Mouse (Mus musculus) intestine, embryonic 16.5 days (tissue): Measurements from ENCODE around the gene Stk11. TPM values are rescaled to one million over a fixed set of nuclear protein-coding genes. Genes with fewer than 3 reads are reported as not detected.

Source experiments
- ATAC-seq: fragments of 200-750 bp; cut with Nextera tagmentation; 2 replicates; pipeline ENCODE4 v1.8.0; 2017; ENCODE audit warnings: moderate TSS enrichment, moderate library complexity
- H3K27ac ChIP-seq: fragments of 300-500 bp; sonication (generic); 2 replicates; pipeline ENCODE4 v1.5.1; 2014; ENCODE audit warnings: mild to moderate bottlenecking, low read length
- H3K27me3 ChIP-seq: fragments of 300-500 bp; sonication (generic); replicated peaks from 2 replicates; pipeline ENCODE4 v1.6.1; 2014; ENCODE audit warnings: low read length, control low read depth, mixed read lengths; ENCODE audit not compliant: control insufficient read depth, insufficient read depth
- H3K36me3 ChIP-seq: fragments of 300-500 bp; sonication (generic); 2 replicates; pipeline ENCODE4 v1.6.1; 2014; ENCODE audit warnings: low read length, control low read depth; ENCODE audit not compliant: control insufficient read depth, insufficient read depth
- H3K4me1 ChIP-seq: fragments of 300-500 bp; sonication (generic); 2 replicates; pipeline ENCODE4 v1.6.1; 2014; ENCODE audit warnings: low read length, control low read depth, mixed read lengths; ENCODE audit not compliant: control insufficient read depth, insufficient read depth
- H3K4me2 ChIP-seq: fragments of 300-500 bp; sonication (generic); 2 replicates; pipeline ENCODE4 v1.6.1; 2014; ENCODE audit warnings: low read depth, low read length, control low read depth
- H3K4me3 ChIP-seq: fragments of 300-500 bp; sonication (generic); 2 replicates; pipeline ENCODE4 v1.5.1; 2014; ENCODE audit warnings: mild to moderate bottlenecking, low read length
- H3K9ac ChIP-seq: fragments of 300-500 bp; sonication (generic); 2 replicates; pipeline ENCODE4 v1.6.1; 2014; ENCODE audit warnings: low read depth, low read length
- H3K9me3 ChIP-seq: fragments of 300-500 bp; sonication (generic); 2 replicates; pipeline ENCODE4 v1.6.1; 2016; ENCODE audit warnings: low read length, control low read depth; ENCODE audit not compliant: control insufficient read depth
- WGBS: fragments of 180-500 bp; shearing (Covaris S2); extraction: QIAGEN DNeasy Blood & Tissue Kit; methylation state at CpG from one replicate; pipeline ENCODE4 v1.1.7; 2014; 5-methylcytosine and 5-hydroxymethylcytosine counted together
- polyA plus RNA-seq: library from polyadenylated mRNA; unstranded; fragments of >200 nt; fragmentation: Nextera tagmentation; extraction: Ambion mirVana; gene quantifications from 2 replicates; pipeline ENCODE4 v1.2.1, GENCODE M21; 2015

Gene Stk11
- polyA plus RNA-seq, 1 experiment from 2014 or later = 15.7 TPM

- peak overlapping the region; percentile 100 for H3K27ac ChIP-seq
- WGBS = under 1% methylated on average over 88 of the region's 88 CpGs
These were observed 34.0 kb downstream of the Stk11 start for GRCm38 (mm10) chr10:80149291-80150225.

GRCm38 (mm10) chr10:80150226-80151210 is 34.9 kb downstream of the Stk11 start:
- Histone ChIP-seq H3K9ac (peak overlapping the region; percentile 98), H3K4me3 (peak overlapping the region; percentile 96), H3K4me2 (peak overlapping the region; percentile 83), H3K4me1 (peaks cover 66% of the 10 kb centered on the region), H3K36me3 (peaks cover 30% of the 10 kb centered on the region), H3K9me3 (no peaks in the 10 kb centered on the region), H3K27me3 (no peaks in the 10 kb centered on the region), H3K27ac (peak overlapping the region; percentile 99)
- no peak for ATAC-seq
- WGBS = under 1% methylated on average over 52 of the region's 71 CpGs

More at GRCm38 (mm10) chr10:80149291-80150225, 34.0 kb downstream of the Stk11 start:
- H3K27me3 ChIP-seq = no peaks in the 10 kb centered on the region
- H3K4me3 ChIP-seq = peak overlapping the region; percentile 96
- no peaks in the 10 kb centered on the region for H3K9me3 ChIP-seq
- H3K4me1 ChIP-seq = peaks cover 64% of the 10 kb centered on the region
- peak overlapping the region; percentile 83 for H3K4me2 ChIP-seq
- peak; percentile 72 for ATAC-seq
- H3K9ac ChIP-seq = peak overlapping the region; percentile 98
- H3K36me3 ChIP-seq = peaks cover 26% of the 10 kb centered on the region

- Histone ChIP-seq H3K4me2 (peak overlapping the region; percentile 83), H3K27ac (peak overlapping the region; percentile 99), H3K27me3 (no peaks in the 10 kb centered on the region), H3K36me3 (peaks cover 27% of the 10 kb centered on the region), H3K9me3 (no peaks in the 10 kb centered on the region), H3K4me1 (peaks cover 63% of the 10 kb centered on the region), H3K4me3 (peak overlapping the region; percentile 96), H3K9ac (peak overlapping the region; percentile 98)
- WGBS = under 1% methylated on average over 26 of the region's 26 CpGs
- no peak for ATAC-seq
These were observed 35.8 kb downstream of the Stk11 start for GRCm38 (mm10) chr10:80151211-80152034.

GRCm38 (mm10) chr10:80152071-80152872 is 36.7 kb downstream of the Stk11 start:
- Histone ChIP-seq H3K4me2 (peak overlapping the region; percentile 83), H3K9me3 (no peaks in the 10 kb centered on the region), H3K27me3 (no peaks in the 10 kb centered on the region), H3K9ac (peak overlapping the region; percentile 98), H3K36me3 (peaks cover 30% of the 10 kb centered on the region), H3K4me3 (peak overlapping the region; percentile 96), H3K4me1 (peaks cover 63% of the 10 kb centered on the region), H3K27ac (peak overlapping the region; percentile 99)
- WGBS = 3% methylated on average over 15 of the region's 15 CpGs
- no peak for ATAC-seq

- peaks cover 61% of the 10 kb centered on the region for H3K4me1 ChIP-seq
These were observed 37.3 kb downstream of the Stk11 start for GRCm38 (mm10) chr10:80152873-80153260.

GRCm38 (mm10) chr10:80153713-80154112 is 38.1 kb downstream of the Stk11 start:
- H3K9me3 ChIP-seq = no peaks in the 10 kb centered on the region
- no peak for ATAC-seq
- peaks cover 69% of the 10 kb centered on the region for H3K4me1 ChIP-seq
- H3K4me3 ChIP-seq = peak overlapping the region; percentile 96
- peak overlapping the region; percentile 83 for H3K4me2 ChIP-seq
- no peaks in the 10 kb centered on the region for H3K27me3 ChIP-seq
- peak overlapping the region; percentile 98 for H3K9ac ChIP-seq
- H3K27ac ChIP-seq = peak overlapping the region; percentile 99
- WGBS = 78% methylated on average over 19 of the region's 19 CpGs
- H3K36me3 ChIP-seq = peaks cover 32% of the 10 kb centered on the region

More at GRCm38 (mm10) chr10:80152873-80153260, 37.3 kb downstream of the Stk11 start:
- no peak for ATAC-seq
- Histone ChIP-seq H3K4me3 (peak overlapping the region; percentile 96), H3K4me2 (peak overlapping the region; percentile 83), H3K36me3 (peaks cover 32% of the 10 kb centered on the region), H3K9ac (peak overlapping the region; percentile 98), H3K9me3 (no peaks in the 10 kb centered on the region), H3K27me3 (no peaks in the 10 kb centered on the region), H3K27ac (peak overlapping the region; percentile 99)
- 8% methylated on average over 3 of the region's 3 CpGs for WGBS

- H3K4me1 ChIP-seq = peaks cover 75% of the 10 kb centered on the region
- 83% methylated on average over 7 of the region's 7 CpGs for WGBS
- peak overlapping the region; percentile 99; the same call in 1 of the 2 replicates for H3K27ac ChIP-seq
- no peak overlapping the region for H3K4me2 ChIP-seq
- no peaks in the 10 kb centered on the region for H3K9me3 ChIP-seq
- peak overlapping the region; percentile 98; the same call in 1 of the 2 replicates for H3K9ac ChIP-seq
- no peak overlapping the region for H3K4me3 ChIP-seq
- no peak for ATAC-seq
- H3K27me3 ChIP-seq = no peaks in the 10 kb centered on the region
- peaks cover 32% of the 10 kb centered on the region for H3K36me3 ChIP-seq
These were observed 38.8 kb downstream of the Stk11 start for GRCm38 (mm10) chr10:80154384-80154783.

- H3K4me2 ChIP-seq = no peak overlapping the region
- peak overlapping the region; percentile 34 for H3K27ac ChIP-seq
- WGBS = 60% methylated on average over 1 of the region's 1 CpGs
- peaks cover 29% of the 10 kb centered on the region for H3K36me3 ChIP-seq
- no peak overlapping the region for H3K4me3 ChIP-seq
- no peaks in the 10 kb centered on the region for H3K9me3 ChIP-seq
- ATAC-seq = no peak
- H3K9ac ChIP-seq = peak overlapping the region; percentile 98; the same call in 1 of the 2 replicates
- H3K27me3 ChIP-seq = no peaks in the 10 kb centered on the region
- H3K4me1 ChIP-seq = peaks cover 78% of the 10 kb centered on the region
These were observed 39.7 kb downstream of the Stk11 start for GRCm38 (mm10) chr10:80155277-80155676.
